Mouse (Mus musculus) ES-Bruce4 (cell line): ENCODE measurements at regions not wholly inside any gene's neighbourhood (a gene's known extent, or its start where the extent isn't known, plus 50 kb on each side); places are given as distances from the start of the nearest gene placed in this dataset.

ENCODE experiments used
- CTCF ChIP-seq: IDR thresholded peaks from one replicate; pipeline ENCODE4 v1.8.1; 2011; ENCODE audit warnings: low read depth, low read length
- POLR2A ChIP-seq: IDR thresholded peaks from one replicate; pipeline ENCODE4 v1.8.1; 2011; ENCODE audit warnings: low read length; ENCODE audit not compliant: insufficient read depth

DNA sequence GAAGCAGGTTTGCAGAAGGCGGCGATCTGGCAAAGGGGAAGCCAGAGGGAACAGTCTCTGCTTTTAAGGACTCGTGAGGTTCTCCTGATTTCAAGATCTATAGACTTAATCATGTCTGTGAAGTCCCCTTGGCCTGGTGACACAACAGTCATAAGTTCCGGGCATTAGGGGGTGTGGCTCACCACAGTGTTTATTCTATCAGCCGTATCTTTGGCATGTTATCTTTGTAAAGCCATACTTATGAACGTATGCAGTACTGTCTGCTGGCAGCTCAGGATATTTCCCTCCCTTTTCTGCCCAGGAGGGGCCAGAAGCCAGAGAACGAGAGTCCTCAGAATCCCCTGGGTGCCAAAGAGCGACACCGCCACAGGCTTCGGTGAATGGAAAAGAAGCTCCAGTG, 51.3 kb upstream of the 1600014C23Rik start:
- TF ChIP-seq CTCF (no peak), POLR2A (no peak)
